Mouse (Mus musculus) stomach, postnatal 0 days (tissue): ENCODE measurements at regions not wholly inside any gene's neighbourhood (a gene's known extent, or its start where the extent isn't known, plus 50 kb on each side); places are given as distances from the start of the nearest gene placed in this dataset.
A peak's percentile ranks its signal among the peaks of the same experiment; 100 is the strongest.
"Not testable (repeated sequence)": the region's sequence is repeated elsewhere in the genome, so short reads cannot be mapped to it uniquely, and the experiment has no call there.

ENCODE experiments used
- ATAC-seq: fragments of 200-750 bp; cut with Nextera tagmentation; 2 replicates; pipeline ENCODE4 v1.8.0; 2017; ENCODE audit not compliant: low FRiP score, low TSS enrichment
- DNase-seq: peaks from one replicate; pipeline ENCODE4 v3.0.0-alpha.2; 2016; ENCODE audit warnings: low spot score
- H3K27ac ChIP-seq: fragments of 300-500 bp; sonication (generic); replicated peaks from 2 replicates; pipeline ENCODE4 v1.5.1; 2014; ENCODE audit warnings: mild to moderate bottlenecking, control low read depth
- H3K27me3 ChIP-seq: fragments of 300-500 bp; sonication (generic); 2 replicates; pipeline ENCODE4 v1.6.1; 2014; ENCODE audit warnings: low read length; ENCODE audit not compliant: control insufficient read depth, insufficient read depth
- H3K36me3 ChIP-seq: fragments of 300-500 bp; sonication (generic); 2 replicates; pipeline ENCODE4 v1.6.1; 2014; ENCODE audit warnings: low read length, mixed read lengths; ENCODE audit not compliant: control insufficient read depth, insufficient read depth
- H3K4me1 ChIP-seq: fragments of 300-500 bp; sonication (generic); replicated peaks from 2 replicates; pipeline ENCODE4 v1.6.1; 2014; ENCODE audit warnings: antibody characterized with exemption; ENCODE audit not compliant: control insufficient read depth, insufficient read depth
- H3K4me2 ChIP-seq: fragments of 300-500 bp; sonication (generic); replicated peaks from 2 replicates; pipeline ENCODE4 v1.6.1; 2014; ENCODE audit warnings: low read depth, mild to moderate bottlenecking, control low read depth, moderate library complexity
- H3K4me3 ChIP-seq: fragments of 300-500 bp; sonication (generic); 2 replicates; pipeline ENCODE4 v1.5.1; 2014; ENCODE audit warnings: low read depth, low read length, control low read depth
- H3K9ac ChIP-seq: fragments of 300-500 bp; sonication (generic); 2 replicates; pipeline ENCODE4 v1.6.1; 2014; ENCODE audit warnings: mild to moderate bottlenecking, low read length, control low read depth, mixed read lengths
- H3K9me3 ChIP-seq: fragments of 300-500 bp; sonication (generic); 2 replicates; pipeline ENCODE4 v1.6.1; 2016; ENCODE audit warnings: low read length; ENCODE audit not compliant: control insufficient read depth
- WGBS: fragments of 180-500 bp; shearing (Covaris S2); extraction: QIAGEN DNeasy Blood & Tissue Kit; methylation state at CpG from one replicate; pipeline ENCODE4 v1.1.7; 2014; 5-methylcytosine and 5-hydroxymethylcytosine counted together

DNA sequence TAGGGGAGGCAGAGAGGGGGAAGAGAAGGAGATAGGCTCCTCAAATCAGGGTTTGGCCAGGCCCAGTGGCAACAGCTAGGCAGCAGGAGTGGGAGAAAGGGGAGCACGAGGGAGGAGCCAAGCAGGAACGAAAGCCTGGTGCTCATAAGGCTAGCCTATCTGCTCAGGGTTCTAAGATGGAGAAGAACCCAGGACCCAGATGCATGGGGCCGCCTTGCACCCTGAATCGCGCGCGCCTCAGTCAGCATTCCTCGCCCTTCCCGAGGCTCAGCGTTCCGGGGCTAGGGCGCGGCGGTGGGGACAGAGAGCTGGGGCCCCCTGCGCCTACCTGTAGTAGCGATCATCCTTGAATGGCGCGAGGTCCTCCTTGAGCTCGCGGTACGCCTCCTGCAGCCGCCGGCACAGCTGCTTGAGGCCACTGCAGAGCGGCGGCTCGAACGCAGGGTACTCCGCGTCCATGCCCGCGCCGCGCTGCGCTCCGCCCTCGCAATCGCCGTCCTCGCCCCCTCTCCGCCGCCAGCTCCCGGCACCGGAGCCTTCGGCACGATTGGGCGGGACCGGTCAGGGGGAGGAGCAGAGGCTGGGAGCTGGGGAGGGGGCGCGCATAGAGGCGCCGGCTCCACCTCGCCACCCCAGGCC, 60.1 kb downstream of the Dynlt1b start:
- DNase-seq (peak; percentile 21), ATAC-seq (peak; percentile 43)
- under 1% methylated on average over 19 of the region's 52 CpGs for WGBS
- not testable (repeated sequence) for H3K4me2 ChIP-seq, H3K27ac ChIP-seq, H3K9me3 ChIP-seq, H3K36me3 ChIP-seq, H3K27me3 ChIP-seq, H3K4me1 ChIP-seq, H3K9ac ChIP-seq, H3K4me3 ChIP-seq

DNA sequence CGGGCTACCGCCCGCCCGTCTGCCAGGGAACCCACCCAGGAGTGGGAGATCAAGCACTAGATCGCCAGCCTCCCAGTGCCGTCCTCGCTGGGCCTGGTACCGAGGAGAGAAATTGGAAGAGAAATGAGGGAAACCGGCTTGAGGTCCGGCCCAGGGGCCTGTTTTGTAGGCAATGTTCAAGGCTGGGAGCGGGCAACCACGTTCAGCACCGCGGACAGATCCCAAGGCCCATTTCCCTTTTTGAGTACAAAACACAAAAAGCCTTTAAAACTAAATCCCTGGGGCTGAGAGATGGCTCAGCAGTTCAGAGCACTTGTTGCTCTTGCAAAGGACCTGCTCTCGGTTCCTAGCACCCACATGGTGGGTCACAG, 60.6 kb downstream of the Dynlt1b start:
- H3K4me2 ChIP-seq, H3K27me3 ChIP-seq, H3K9me3 ChIP-seq, H3K4me1 ChIP-seq, DNase-seq, H3K36me3 ChIP-seq, H3K4me3 ChIP-seq, H3K9ac ChIP-seq, H3K27ac ChIP-seq: not testable (repeated sequence)
- no CpG with 5 or more reads among the region's 15 CpGs for WGBS
- peak; percentile 5; the same call in 1 of the 2 replicates for ATAC-seq

DNA sequence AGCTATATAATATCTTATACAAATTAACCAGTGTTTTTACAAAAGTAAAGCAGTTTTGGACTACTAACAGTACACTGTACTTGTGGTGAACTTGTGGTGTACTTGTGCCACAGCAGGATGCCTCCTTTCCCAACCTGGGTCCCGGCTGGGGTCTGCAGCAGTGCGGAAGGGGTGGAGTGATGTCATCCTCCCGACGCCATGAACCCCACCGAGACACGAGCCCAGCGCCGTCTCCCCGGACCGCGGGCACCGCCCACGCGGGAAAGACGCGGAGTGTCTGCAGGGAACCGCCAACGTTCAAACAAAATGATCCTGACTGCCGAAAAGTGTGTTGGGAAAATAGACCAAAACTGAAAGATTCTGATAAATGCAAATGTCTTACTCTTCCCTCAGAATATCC, 62.6 kb downstream of the Dynlt1b start:
- not testable (repeated sequence) for H3K27ac ChIP-seq, H3K36me3 ChIP-seq, H3K9me3 ChIP-seq, H3K9ac ChIP-seq, H3K4me2 ChIP-seq, H3K4me3 ChIP-seq, H3K27me3 ChIP-seq, H3K4me1 ChIP-seq
- ATAC-seq (0 out of 2 replicates have a peak, but pooled peaks have one; percentile 46), DNase-seq (peak; percentile 20)
- WGBS, result 29% methylated on average over 19 of the region's 19 CpGs

DNA sequence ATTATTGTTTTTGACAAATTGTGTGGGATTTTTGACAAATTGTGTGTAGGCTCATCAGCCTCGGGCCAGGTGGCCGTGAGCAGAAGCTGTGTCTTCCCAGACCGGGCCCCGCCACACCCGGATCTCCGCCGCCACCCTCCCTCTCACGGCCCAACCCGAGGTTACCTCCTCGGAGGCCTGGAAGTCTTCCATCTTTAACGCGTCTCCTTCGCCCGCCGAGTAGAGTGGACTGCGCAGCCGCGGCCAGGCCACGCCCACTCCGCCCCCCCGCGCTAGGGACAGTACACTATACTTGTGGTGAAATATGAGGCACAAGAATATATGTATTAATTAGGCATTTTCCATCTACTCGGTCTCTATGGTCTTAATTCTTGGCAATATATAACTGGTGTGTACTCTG, 63.0 kb downstream of the Dynlt1b start:
- not testable (repeated sequence) for H3K27me3 ChIP-seq, H3K4me1 ChIP-seq, H3K9ac ChIP-seq, H3K9me3 ChIP-seq, H3K27ac ChIP-seq, ATAC-seq, H3K36me3 ChIP-seq, H3K4me2 ChIP-seq, H3K4me3 ChIP-seq
- WGBS, result 33% methylated on average over 21 of the region's 23 CpGs
- peak; percentile 45 for DNase-seq

DNA sequence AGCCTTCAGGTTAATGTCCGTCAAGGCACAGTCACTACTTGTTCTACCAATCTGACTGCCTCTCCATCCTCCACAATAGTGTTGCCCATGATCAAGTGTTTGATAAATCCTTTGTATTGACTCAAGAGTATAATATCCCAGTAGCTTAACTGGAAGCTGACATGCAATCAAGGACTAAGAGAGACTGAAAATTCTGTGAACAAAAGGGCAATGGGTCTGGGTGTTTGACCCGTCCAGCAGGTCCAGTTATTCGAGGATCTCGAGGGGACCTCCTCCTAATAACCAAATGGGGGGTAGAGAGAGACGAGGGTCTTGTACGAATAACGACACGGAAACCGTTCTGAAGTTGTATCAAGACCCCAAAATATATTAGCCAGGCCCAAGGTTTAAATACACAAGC, 66.6 kb downstream of the Dynlt1b start:
- ATAC-seq, H3K27ac ChIP-seq: not testable (repeated sequence)

DNA sequence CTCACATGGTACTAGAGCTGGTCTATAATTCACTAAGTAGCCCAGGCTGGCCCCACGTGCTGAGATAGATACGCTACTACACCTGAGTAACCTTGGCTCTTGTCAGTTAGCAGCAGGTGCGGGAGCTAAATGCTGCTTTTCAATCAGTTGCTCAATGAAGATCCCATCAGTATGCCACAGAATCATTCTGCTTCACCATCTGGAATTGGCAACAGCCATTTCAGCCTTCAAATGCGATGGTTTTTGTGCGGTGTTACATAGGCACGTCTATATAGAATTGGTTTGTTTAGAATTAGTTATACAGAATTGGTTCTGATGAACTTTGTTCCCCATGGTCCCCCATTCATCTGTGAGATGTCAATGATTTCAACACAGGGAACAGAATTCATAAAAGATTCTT, 72.8 kb downstream of the Dynlt1b start:
- H3K9ac ChIP-seq, H3K4me2 ChIP-seq, H3K36me3 ChIP-seq, H3K27ac ChIP-seq, H3K4me3 ChIP-seq, H3K27me3 ChIP-seq, H3K4me1 ChIP-seq, DNase-seq, ATAC-seq, H3K9me3 ChIP-seq: not testable (repeated sequence)
- 85% methylated on average over 4 of the region's 6 CpGs for WGBS

More for the DNA sequence above, 66.6 kb downstream of the Dynlt1b start:
- H3K4me2 ChIP-seq, H3K4me3 ChIP-seq, H3K4me1 ChIP-seq, H3K9me3 ChIP-seq, H3K36me3 ChIP-seq, H3K27me3 ChIP-seq, H3K9ac ChIP-seq, DNase-seq: not testable (repeated sequence)
- WGBS, result 85% methylated on average over 9 of the region's 9 CpGs

DNA sequence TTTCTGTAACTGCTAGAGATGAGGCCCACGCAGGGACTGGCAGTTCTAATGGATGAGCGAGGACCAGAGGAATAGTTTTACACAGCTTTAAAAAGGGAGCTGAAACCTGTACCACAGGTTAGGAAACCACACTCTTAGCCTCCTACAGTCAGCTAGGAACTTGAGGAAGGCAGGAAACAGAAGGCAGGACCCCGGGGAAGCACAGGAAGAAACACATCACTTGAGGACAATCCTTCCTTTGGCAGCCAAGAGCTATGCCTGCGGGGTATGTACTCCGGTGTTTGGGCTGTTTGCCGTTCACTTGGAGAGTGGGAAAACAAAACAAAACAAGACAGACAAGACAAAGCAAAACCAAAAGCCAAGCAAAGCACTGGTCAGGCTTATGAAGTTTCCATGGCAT, 76.0 kb downstream of the Dynlt1b start:
- H3K9me3 ChIP-seq, H3K4me1 ChIP-seq, H3K9ac ChIP-seq, H3K4me2 ChIP-seq, H3K27me3 ChIP-seq, H3K4me3 ChIP-seq, H3K27ac ChIP-seq, ATAC-seq, H3K36me3 ChIP-seq: not testable (repeated sequence)
- WGBS, result 88% methylated on average over 6 of the region's 6 CpGs
- DNase-seq, result peak; percentile 10

DNA sequence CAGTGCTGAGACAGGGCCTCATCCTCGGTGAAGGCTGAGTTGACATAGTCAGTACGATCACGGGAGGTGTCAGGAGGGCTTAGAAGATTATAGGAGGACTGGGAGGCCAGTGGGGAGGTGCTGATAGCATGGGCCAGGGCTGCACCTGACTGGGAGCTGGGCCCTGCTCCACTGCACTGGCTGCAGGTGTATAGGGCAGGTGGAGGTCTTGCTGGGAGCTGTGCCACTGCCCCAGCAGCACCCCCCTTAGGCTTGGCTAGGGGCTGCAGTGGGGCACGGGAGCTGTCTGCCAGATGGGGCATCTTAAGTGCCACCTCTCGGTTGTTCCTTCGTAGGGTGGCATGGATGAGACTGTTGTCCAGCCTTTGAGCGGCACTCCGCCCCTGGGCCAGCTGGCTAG, 85.2 kb downstream of the Dynlt1b start:
- 0 out of 2 replicates have a peak, but pooled peaks have one; percentile 10 for ATAC-seq
- not testable (repeated sequence) for DNase-seq, H3K9ac ChIP-seq, H3K27me3 ChIP-seq, H3K27ac ChIP-seq, H3K4me2 ChIP-seq, H3K36me3 ChIP-seq, H3K4me3 ChIP-seq, H3K4me1 ChIP-seq, H3K9me3 ChIP-seq
- WGBS, result 86% methylated on average over 5 of the region's 8 CpGs

DNA sequence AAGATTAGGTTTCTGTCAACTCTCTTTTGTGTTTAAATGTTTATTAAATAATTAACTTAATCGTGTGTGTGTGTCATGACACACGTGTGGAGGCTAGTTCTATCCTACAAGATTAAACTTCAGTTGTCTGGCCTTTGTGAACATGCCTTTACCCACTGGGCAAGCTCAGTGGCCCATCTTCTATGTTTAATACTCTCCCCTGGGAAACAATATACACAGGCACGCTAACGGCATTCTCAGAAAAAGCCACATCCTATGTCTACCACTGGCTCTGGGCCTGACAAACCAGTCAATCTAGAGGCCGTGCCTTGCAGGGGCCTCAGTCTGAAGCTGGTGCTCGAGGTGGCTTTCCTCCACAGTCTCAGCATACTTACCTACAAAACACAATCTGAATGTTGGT, 82.4 kb upstream of the Dynlt1c start:
- H3K9ac ChIP-seq, H3K4me2 ChIP-seq, DNase-seq, H3K4me3 ChIP-seq, H3K27ac ChIP-seq, H3K4me1 ChIP-seq, ATAC-seq, H3K36me3 ChIP-seq, H3K27me3 ChIP-seq, H3K9me3 ChIP-seq: not testable (repeated sequence)
- 60% methylated on average over 5 of the region's 6 CpGs for WGBS
